Mouse (Mus musculus) forebrain, embryonic 16.5 days (tissue): ENCODE results near the gene Cdk8. TPM values are rescaled to one million over a fixed set of nuclear protein-coding genes. Genes with fewer than 3 reads are reported as not detected.
"Not testable (repeated sequence)": the region's sequence is repeated elsewhere in the genome, so short reads cannot be mapped to it uniquely, and the experiment has no call there.

ENCODE experiments used
- ATAC-seq: fragments of 200-750 bp; cut with Nextera tagmentation; 2 replicates; pipeline ENCODE4 v1.8.0; 2017; ENCODE audit warnings: mild to moderate bottlenecking, moderate library complexity
- H3K27ac ChIP-seq: fragments of 300-500 bp; sonication (generic); 2 replicates; pipeline ENCODE4 v1.5.1; 2014; ENCODE audit warnings: low read length, control low read depth
- H3K27me3 ChIP-seq: fragments of 300-500 bp; sonication (generic); replicated peaks from 2 replicates; pipeline ENCODE4 v1.6.1; 2014; ENCODE audit warnings: low read length; ENCODE audit not compliant: control insufficient read depth, insufficient read depth
- H3K36me3 ChIP-seq: fragments of 300-500 bp; sonication (generic); 2 replicates; pipeline ENCODE4 v1.6.1; 2014; ENCODE audit not compliant: control insufficient read depth, insufficient read depth
- H3K4me1 ChIP-seq: fragments of 300-500 bp; sonication (generic); replicated peaks from 2 replicates; pipeline ENCODE4 v1.6.1; 2014; ENCODE audit warnings: low read length; ENCODE audit not compliant: control insufficient read depth, insufficient read depth
- H3K4me2 ChIP-seq: fragments of 300-500 bp; sonication (generic); 2 replicates; pipeline ENCODE4 v1.6.1; 2014; ENCODE audit warnings: mild to moderate bottlenecking, low read length, control low read depth
- H3K4me3 ChIP-seq: fragments of 300-500 bp; sonication (generic); replicated peaks from 2 replicates; pipeline ENCODE4 v1.5.1; 2014; ENCODE audit warnings: mild to moderate bottlenecking, low read length, control low read depth
- H3K9ac ChIP-seq: fragments of 300-500 bp; sonication (generic); replicated peaks from 2 replicates; pipeline ENCODE4 v1.6.1; 2014; ENCODE audit warnings: low read depth, low read length, control low read depth
- H3K9me3 ChIP-seq: fragments of 300-500 bp; sonication (generic); 2 replicates; pipeline ENCODE4 v1.6.1; 2016; ENCODE audit warnings: low read length; ENCODE audit not compliant: control insufficient read depth
- WGBS: fragments of 180-500 bp; shearing (Covaris S2); extraction: QIAGEN DNeasy Blood & Tissue Kit; methylation state at CpG from one replicate; pipeline ENCODE4 v1.1.7; 2014; 5-methylcytosine and 5-hydroxymethylcytosine counted together
- polyA plus RNA-seq: library from polyadenylated mRNA; unstranded; fragments of >200 nt; fragmentation: Nextera tagmentation; extraction: Ambion mirVana; gene quantifications from 2 replicates; pipeline ENCODE4 v1.2.1, GENCODE M21; 2015

Cdk8 gene
- polyA plus RNA-seq, result 16.3 and 18.0 TPM in 2 replicates

DNA sequence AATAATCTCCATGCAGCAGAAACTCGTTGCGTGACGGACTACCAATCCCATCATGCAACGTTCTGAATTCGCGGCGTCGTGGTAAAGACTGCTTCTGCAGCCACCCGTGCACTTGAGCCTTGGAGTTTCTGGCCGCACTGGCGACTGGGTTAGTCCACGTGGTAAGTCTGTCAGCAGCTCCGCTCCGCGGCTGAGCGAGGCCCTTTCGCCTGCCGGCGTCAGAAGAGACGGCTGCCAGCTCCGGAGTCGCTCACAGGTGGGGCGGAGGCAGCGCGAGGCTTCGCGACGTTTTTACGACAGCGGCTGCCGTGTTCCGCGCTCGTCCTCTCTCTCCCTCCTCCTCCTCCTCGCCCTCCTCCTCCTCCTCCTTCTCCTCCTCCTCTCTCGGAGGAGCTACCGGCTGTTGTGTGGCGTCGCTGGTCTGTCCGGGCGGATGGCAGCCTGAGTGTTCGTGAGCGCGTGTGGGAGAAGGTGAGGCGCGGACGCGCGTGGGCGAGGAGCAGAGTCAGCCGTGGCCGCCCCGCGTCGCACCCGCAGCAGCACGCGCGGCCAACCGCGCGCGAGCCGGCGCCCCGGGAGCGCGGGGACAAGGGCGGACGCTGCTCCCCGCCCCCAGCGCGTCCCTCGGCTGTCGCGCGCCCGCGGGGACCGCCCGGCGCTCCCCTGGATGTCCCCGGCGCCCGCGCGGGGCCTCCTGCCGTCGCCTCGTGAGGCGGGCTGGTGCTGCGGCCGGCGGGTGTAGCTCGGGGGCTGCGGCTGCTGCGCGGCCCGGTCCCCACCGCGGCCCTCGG lies at the start of gene Cdk8:
Gene Cdk8, plus strand, starts transcription at position 367 of the 791 bp plus-strand sequence.
- 0% methylated on average over 63 of the region's 102 CpGs for WGBS
- peak within 1 kb of the TSS; percentile 72 for H3K4me2 ChIP-seq
- no peaks in the 10 kb centered on the region for H3K27me3 ChIP-seq
- no peaks in the 10 kb centered on the region for H3K9me3 ChIP-seq
- ATAC-seq, result peak; percentile 91
- H3K27ac ChIP-seq, result peak within 1 kb of the TSS; percentile 99
- peak within 1 kb of the TSS; percentile 86 for H3K9ac ChIP-seq
- no peaks in the 10 kb centered on the region for H3K36me3 ChIP-seq
- peak within 1 kb of the TSS; percentile 81 for H3K4me3 ChIP-seq
- peaks cover 17% of the 10 kb centered on the region for H3K4me1 ChIP-seq

GRCm38 (mm10) chr5:146185204-146185603 lies 45.8 kb upstream of the Cdk8 start, which contains the start of gene 1700001J03Rik:
1700001J03Rik (minus strand) TSS chr5:146185304.
- not testable (repeated sequence) for H3K4me2 ChIP-seq, H3K9me3 ChIP-seq, H3K4me3 ChIP-seq, ATAC-seq, H3K27ac ChIP-seq, H3K36me3 ChIP-seq, H3K4me1 ChIP-seq, H3K9ac ChIP-seq, H3K27me3 ChIP-seq
- WGBS, result 76% methylated on average over 4 of the region's 4 CpGs

- WGBS, result 28% methylated on average over 5 of the region's 5 CpGs
- not testable (repeated sequence) for H3K27ac ChIP-seq, H3K4me3 ChIP-seq, H3K9me3 ChIP-seq, H3K27me3 ChIP-seq, H3K36me3 ChIP-seq, H3K4me2 ChIP-seq, H3K4me1 ChIP-seq, H3K9ac ChIP-seq, ATAC-seq
These were observed 43.6 kb upstream of the Cdk8 start for GRCm38 (mm10) chr5:146187441-146187840.

- H3K36me3 ChIP-seq, result no peaks in the 10 kb centered on the region
- no peaks in the 10 kb centered on the region for H3K9me3 ChIP-seq
- no peak overlapping the region for H3K4me3 ChIP-seq
- no peak overlapping the region for H3K4me2 ChIP-seq
- 84% methylated on average over 1 of the region's 1 CpGs for WGBS
- H3K27ac ChIP-seq, result no peak overlapping the region
- no peak for ATAC-seq
- H3K9ac ChIP-seq, result no peak overlapping the region
- H3K27me3 ChIP-seq, result no peaks in the 10 kb centered on the region
- H3K4me1 ChIP-seq, result no peaks in the 10 kb centered on the region
These were observed 42.9 kb upstream of the Cdk8 start for GRCm38 (mm10) chr5:146188144-146188543.

DNA sequence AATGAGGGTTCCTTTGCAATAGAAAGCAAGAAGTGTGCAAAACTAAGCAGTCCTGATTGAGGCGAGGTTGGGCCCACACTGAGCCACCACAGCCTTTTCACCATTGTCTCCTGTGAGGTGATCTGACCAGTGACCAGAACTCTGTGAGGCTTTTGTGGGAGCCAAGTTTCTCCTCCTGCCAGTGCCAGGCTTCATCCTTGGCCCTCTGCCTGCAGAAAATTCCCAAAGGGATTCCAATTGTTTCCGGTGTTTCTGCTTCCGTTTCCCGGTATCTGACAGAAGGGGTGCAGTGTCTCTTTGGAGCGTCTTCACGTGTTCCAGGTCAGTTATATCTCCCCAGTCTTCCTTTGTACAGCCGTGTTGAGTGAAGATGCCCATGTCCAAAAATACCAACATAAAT lies 42.3 kb upstream of the Cdk8 start:
- Histone ChIP-seq H3K27me3 (no peaks in the 10 kb centered on the region), H3K4me1 (no peaks in the 10 kb centered on the region), H3K4me2 (no peak overlapping the region), H3K9ac (no peak overlapping the region), H3K4me3 (no peak overlapping the region), H3K36me3 (no peaks in the 10 kb centered on the region), H3K27ac (no peak overlapping the region), H3K9me3 (no peaks in the 10 kb centered on the region)
- no peak for ATAC-seq
- 83% methylated on average over 7 of the region's 7 CpGs for WGBS

DNA sequence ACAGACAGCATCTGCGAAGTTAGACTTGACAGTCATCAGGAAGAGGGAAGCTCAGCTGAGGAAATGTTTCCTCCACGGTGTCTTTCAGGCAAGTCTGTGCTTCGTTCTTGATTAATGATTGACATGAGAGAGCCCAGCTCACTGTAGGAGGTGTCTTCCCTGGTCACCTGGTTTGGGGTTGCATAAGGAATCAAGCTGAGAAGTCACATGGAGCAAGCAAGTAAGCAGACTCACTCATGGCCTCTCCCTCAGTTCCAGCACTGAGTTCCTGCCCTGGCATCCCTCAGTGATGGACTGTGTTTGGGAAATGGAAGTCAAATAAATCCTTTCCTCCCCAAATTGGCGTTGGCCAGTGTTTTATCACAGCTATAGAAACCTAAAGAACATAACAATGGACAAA lies 40.9 kb upstream of the Cdk8 start:
- Histone ChIP-seq H3K27me3 (no peaks in the 10 kb centered on the region), H3K4me3 (no peak overlapping the region), H3K9me3 (no peaks in the 10 kb centered on the region), H3K36me3 (no peaks in the 10 kb centered on the region), H3K4me2 (no peak overlapping the region), H3K4me1 (no peaks in the 10 kb centered on the region), H3K9ac (no peak overlapping the region), H3K27ac (no peak overlapping the region)
- 77% methylated on average over 4 of the region's 4 CpGs for WGBS
- ATAC-seq, result no peak

GRCm38 (mm10) chr5:146190501-146191269 lies 40.3 kb upstream of the Cdk8 start:
- Histone ChIP-seq H3K36me3 (no peaks in the 10 kb centered on the region), H3K27me3 (no peaks in the 10 kb centered on the region), H3K4me3 (no peak overlapping the region), H3K4me1 (no peaks in the 10 kb centered on the region), H3K9me3 (no peaks in the 10 kb centered on the region), H3K9ac (no peak overlapping the region), H3K4me2 (no peak overlapping the region), H3K27ac (no peak overlapping the region)
- ATAC-seq, result no peak
- WGBS, result 59% methylated on average over 3 of the region's 3 CpGs

- H3K27me3 ChIP-seq, result no peaks in the 10 kb centered on the region
- H3K36me3 ChIP-seq, result no peaks in the 10 kb centered on the region
- H3K9ac ChIP-seq, result no peak overlapping the region
- WGBS, result 83% methylated on average over 8 of the region's 8 CpGs
- H3K4me2 ChIP-seq, result no peak overlapping the region
- H3K9me3 ChIP-seq, result no peaks in the 10 kb centered on the region
- no peak overlapping the region for H3K4me3 ChIP-seq
- ATAC-seq, result no peak
- H3K27ac ChIP-seq, result no peak overlapping the region
- H3K4me1 ChIP-seq, result no peaks in the 10 kb centered on the region
These were observed 37.7 kb upstream of the Cdk8 start for GRCm38 (mm10) chr5:146193360-146193759.

DNA sequence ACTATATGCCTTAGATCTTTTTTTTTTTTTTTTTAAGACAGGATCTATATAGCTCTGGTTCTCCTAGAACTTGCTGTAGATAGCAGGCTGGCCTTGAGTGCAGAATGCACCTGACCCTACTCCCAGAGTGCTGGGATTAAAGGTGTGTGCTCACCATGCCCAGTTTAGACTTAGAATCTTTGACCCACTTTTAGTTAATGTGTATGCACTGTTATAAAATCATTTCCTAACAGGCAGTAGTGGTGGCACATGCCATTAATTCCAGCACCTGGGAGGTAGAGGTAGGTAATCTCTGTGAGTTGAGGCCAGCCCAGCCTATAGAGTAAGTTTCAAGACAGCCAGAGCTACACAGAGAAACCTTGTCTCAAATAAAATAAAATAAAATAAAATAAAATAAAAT lies 32.0 kb upstream of the Cdk8 start:
- Histone ChIP-seq H3K27ac (no peak overlapping the region), H3K36me3 (peaks cover 15% of the 10 kb centered on the region), H3K9ac (no peak overlapping the region), H3K4me1 (no peaks in the 10 kb centered on the region), H3K9me3 (peaks cover 2% of the 10 kb centered on the region; the same call in 1 of the 2 replicates), H3K27me3 (no peaks in the 10 kb centered on the region), H3K4me2 (no peak overlapping the region), H3K4me3 (no peak overlapping the region)
- ATAC-seq, result no peak
